In genomic region chr14:73324634-73325455, GRCm38 (mm10) we compare ENCODE assay signal across 8 mouse cellular contexts. TPM values are rescaled to one million over a fixed set of nuclear protein-coding genes. Genes with fewer than 3 reads are reported as not detected.
DNase-seq lines count a peak whose midpoint lies in the region; ATAC-seq and TF ChIP-seq lines count a peak whose summit lies in the region.

No protein-coding gene starts in this region.

- H3K4me1 ChIP-seq in intestine, postnatal 0 days (replicated peaks; ENCODE audit: control insufficient read depth, insufficient read depth, low read length): no peaks in the 10 kb centered on the region; the same call in 1 of the 2 replicates
- peaks cover 45% of the 10 kb centered on the region for H3K4me1 ChIP-seq in liver, embryonic 15.5 days (replicated peaks)
- peaks cover 6% of the 10 kb centered on the region; the same call in 1 of the 2 replicates for H3K4me1 ChIP-seq in neural tube, embryonic 11.5 days (ENCODE audit: control insufficient read depth, insufficient read depth, low read length)
- H3K4me1 ChIP-seq in thymus, adult 2 months (replicated peaks; ENCODE audit: control insufficient read depth, insufficient read depth, low read length): no peaks in the 10 kb centered on the region; the same call in 1 of the 2 replicates

- peak; percentile 82 for DNase-seq in 416B (ENCODE audit: low read depth)
- DNase-seq in embryo, embryonic 10.5 days (ENCODE audit: low spot score): peak; percentile 71
- DNase-seq in gastrocnemius, postnatal 4 days (ENCODE audit: low spot score in 2 of 2): peak; percentile 42 to 46
- DNase-seq in neural tube, embryonic 11.5 days (ENCODE audit: low spot score): peak; percentile 64
- DNase-seq in thymus, adult 2 months: peak; percentile 70

- no peak for TF ChIP-seq POLR2A in thymus, adult 2 months (IDR thresholded peaks at IDR 0.05; ENCODE audit: control insufficient read depth, extremely low read depth, insufficient read depth, low read length, poor library complexity)

- H3K4me3 ChIP-seq in intestine, postnatal 0 days (ENCODE audit: low read depth, low read length): peak overlapping the region; percentile 88
- peak overlapping the region; percentile 98 for H3K4me3 ChIP-seq in liver, embryonic 15.5 days (replicated peaks)
- H3K4me3 ChIP-seq in neural tube, embryonic 11.5 days (ENCODE audit: low read depth, low read length): peak overlapping the region; percentile 88
- H3K4me3 ChIP-seq in thymus, adult 2 months (ENCODE audit: control insufficient read depth, insufficient read depth, low read length): peak overlapping the region; percentile 70

- no peaks in the 10 kb centered on the region for H3K27me3 ChIP-seq in intestine, postnatal 0 days (replicated peaks; ENCODE audit: control insufficient read depth, insufficient read depth, low read length)
- no peaks in the 10 kb centered on the region for H3K27me3 ChIP-seq in liver, embryonic 15.5 days
- H3K27me3 ChIP-seq in neural tube, embryonic 11.5 days (ENCODE audit: control insufficient read depth, insufficient read depth, low read length): no peaks in the 10 kb centered on the region
- no peaks in the 10 kb centered on the region for H3K27me3 ChIP-seq in thymus, adult 2 months (ENCODE audit: control insufficient read depth, insufficient read depth, low read length)

- no peaks in the 10 kb centered on the region for H3K36me3 ChIP-seq in intestine, postnatal 0 days (ENCODE audit: control insufficient read depth, insufficient read depth)
- H3K36me3 ChIP-seq in liver, embryonic 15.5 days (replicated peaks): peaks cover 8% of the 10 kb centered on the region; the same call in 1 of the 2 replicates
- H3K36me3 ChIP-seq in neural tube, embryonic 11.5 days (ENCODE audit: control insufficient read depth, insufficient read depth, low read length): no peaks in the 10 kb centered on the region
- 0 out of 2 replicates have a peak, but pooled peaks cover 8% of the 10 kb centered on the region for H3K36me3 ChIP-seq in thymus, adult 2 months (ENCODE audit: control insufficient read depth, insufficient read depth, low read length)

- H3K4me2 ChIP-seq in intestine, postnatal 0 days (replicated peaks; ENCODE audit: low read depth): peak overlapping the region; percentile 75
- H3K4me2 ChIP-seq in liver, embryonic 15.5 days: peak overlapping the region; percentile 83
- H3K4me2 ChIP-seq in neural tube, embryonic 11.5 days (ENCODE audit: low read depth): peak overlapping the region; percentile 66

- H3K9me3 ChIP-seq in intestine, postnatal 0 days (ENCODE audit: control insufficient read depth): no peaks in the 10 kb centered on the region
- H3K9me3 ChIP-seq in liver, embryonic 15.5 days (replicated peaks): no peaks in the 10 kb centered on the region
- H3K9me3 ChIP-seq in neural tube, embryonic 11.5 days (ENCODE audit: control insufficient read depth, low read length): no peaks in the 10 kb centered on the region

- ATAC-seq in activated CD4-positive, CD25-positive, alpha-beta regulatory T cell, adult 4 months: peak; percentile 17
- peak; percentile 33 for ATAC-seq in intestine, postnatal 0 days
- peak; percentile 10 for ATAC-seq in liver, embryonic 15.5 days (ENCODE audit: insufficient read depth)
- peak; percentile 38 for ATAC-seq in neural tube, embryonic 11.5 days (ENCODE audit: insufficient read depth, low FRiP score, low TSS enrichment)

- H3K27ac ChIP-seq in intestine, postnatal 0 days (ENCODE audit: low read depth, low read length): peak overlapping the region; percentile 90
- peak overlapping the region; percentile 98 for H3K27ac ChIP-seq in liver, embryonic 15.5 days (replicated peaks)
- H3K27ac ChIP-seq in neural tube, embryonic 11.5 days (ENCODE audit: low read depth, low read length): peak overlapping the region; percentile 86
- H3K27ac ChIP-seq in thymus, adult 2 months (ENCODE audit: control insufficient read depth, insufficient read depth, low read length): peak overlapping the region; percentile 53

- WGBS in intestine, postnatal 0 days: 2% methylated on average over 51 of the region's 55 CpGs
- WGBS in liver, embryonic 15.5 days (ENCODE audit: insufficient replicate concordance): under 1% methylated on average over 52 of the region's 55 CpGs
- WGBS in neural tube, embryonic 11.5 days: under 1% methylated on average over 45 of the region's 55 CpGs
- under 1% methylated on average over 55 of the region's 55 CpGs for WGBS in thymus, adult 2 months

- H3K9ac ChIP-seq in intestine, postnatal 0 days (ENCODE audit: low read depth, low read length): peak overlapping the region; percentile 89
- peak overlapping the region; percentile 98 for H3K9ac ChIP-seq in liver, embryonic 15.5 days
- peak overlapping the region; percentile 56 for H3K9ac ChIP-seq in neural tube, embryonic 11.5 days (ENCODE audit: low read length)

- no peak for TF ChIP-seq CTCF in intestine, postnatal 0 days (IDR thresholded peaks at IDR 0.05; ENCODE audit: low read depth)
- TF ChIP-seq CTCF in thymus, adult 2 months (IDR thresholded peaks at IDR 0.05; ENCODE audit: borderline replicate concordance, control insufficient read depth, extremely low read depth, insufficient read depth, low read length, poor library complexity): no peak

RNA-seq across cellular contexts. Expression of gene Rb1, which starts 0.8 kb away (rescaled TPM):
- polyA plus RNA-seq in activated CD4-positive, CD25-positive, alpha-beta regulatory T cell, adult 4 months (2017; shearing (Covaris generic)): 10 to 100 TPM; 12.1 to 92.0 TPM
- 10 to 100 TPM; 46.1 to 46.3 TPM for total RNA-seq in gastrocnemius, postnatal 4 days (2021)
- polyA plus RNA-seq in intestine, postnatal 0 days (2015; fragmentation: Nextera tagmentation; extraction: Ambion mirVana): 14.1 and 15.1 TPM in 2 replicates
- 21.4 and 23.4 TPM in 2 replicates for polyA plus RNA-seq in liver, embryonic 15.5 days (2015; fragmentation: Nextera tagmentation; extraction: Ambion mirVana)
- 51.6 and 51.8 TPM in 2 replicates for polyA plus RNA-seq in neural tube, embryonic 11.5 days (2014; fragmentation: Nextera tagmentation; extraction: Ambion mirVana)
- polyA plus RNA-seq in thymus, adult 2 months (2012; rRNA removed): 16.2 and 17.1 TPM in 2 replicates

Comparison
In these comparisons a context has a peak if more than half of its experiments do, and no peak if none do; other contexts are left out.
1. Peak in every context shown above with its lines: DNase-seq, ATAC-seq, H3K4me3 ChIP-seq and H3K27ac ChIP-seq.